Mouse (Mus musculus) megakaryocyte, embryonic 14.5 days (primary cell): ENCODE results near the gene Nkapl. TPM values are rescaled to one million over a fixed set of nuclear protein-coding genes. Genes with fewer than 3 reads are reported as not detected.
"Not testable (repeated sequence)": the region's sequence is repeated elsewhere in the genome, so short reads cannot be mapped to it uniquely, and the experiment has no call there.

ENCODE experiments used
- H3K27me3 ChIP-seq: replicated peaks from 2 replicates; pipeline ENCODE3; 2012; ENCODE audit warnings: inconsistent platforms
- H3K36me3 ChIP-seq: replicated peaks from 2 replicates; pipeline ENCODE3; 2012; ENCODE audit warnings: low read length, inconsistent platforms, mixed read lengths
- H3K4me1 ChIP-seq: 2 replicates; pipeline ENCODE4 v1.6.1; 2012; ENCODE audit warnings: inconsistent platforms
- H3K4me3 ChIP-seq: replicated peaks from 2 replicates; pipeline ENCODE3; 2012; ENCODE audit warnings: moderate library complexity, mild to moderate bottlenecking, inconsistent platforms
- H3K9me3 ChIP-seq: 2 replicates; pipeline ENCODE4 v1.6.1; 2012; ENCODE audit warnings: inconsistent platforms
- FLI1 ChIP-seq: IDR thresholded peaks from 2 replicates; pipeline ENCODE4 v1.6.1; 2012; ENCODE audit warnings: low read length, inconsistent platforms, mixed read lengths
- GATA1 ChIP-seq: IDR thresholded peaks from 3 replicates; pipeline ENCODE4 v1.6.1; 2012; ENCODE audit warnings: mixed read lengths, low read length, inconsistent platforms, borderline replicate concordance
- polyA plus RNA-seq: library from polyadenylated mRNA; stranded (reverse); fragments of >175 nt; gene quantifications from 2 replicates; pipeline ENCODE4 v1.2.3, GENCODE M21; 2012; ENCODE audit warnings: low replicate concordance; ENCODE audit not compliant: insufficient read depth

Nkapl gene
- polyA plus RNA-seq, 1 experiment = 0.92 TPM

DNA sequence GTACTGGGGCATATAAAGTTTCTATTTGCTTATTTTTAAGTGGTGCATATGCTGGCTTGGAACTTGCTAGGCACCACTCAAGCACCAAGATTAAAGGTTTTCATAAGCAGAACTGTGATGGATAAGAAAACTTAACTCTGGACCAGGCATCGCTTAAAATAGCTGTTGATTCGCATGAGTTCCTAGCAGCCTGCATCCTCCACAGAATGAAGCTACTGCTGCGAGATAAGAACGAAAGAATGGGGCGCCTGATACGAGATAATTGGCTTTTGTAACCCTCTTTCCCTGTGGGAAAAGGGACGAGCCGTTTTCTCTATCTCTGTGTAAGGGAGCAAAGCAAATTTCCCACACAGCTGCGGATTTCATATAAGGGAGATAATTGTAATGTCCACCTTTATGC lies 788 bp upstream of the Nkapl start:
- no peak for TF ChIP-seq FLI1
- H3K36me3 ChIP-seq = no peaks in the 10 kb centered on the region
- H3K27me3 ChIP-seq = peaks cover 13% of the 10 kb centered on the region
- H3K9me3 ChIP-seq = no peaks in the 10 kb centered on the region
- H3K4me3 ChIP-seq = no peak overlapping the region
- H3K4me1 ChIP-seq = peaks cover 16% of the 10 kb centered on the region

GRCm38 (mm10) chr13:21467336-21467735 lies 973 bp downstream of the Nkapl start:
- Histone ChIP-seq H3K4me1 (peaks cover 12% of the 10 kb centered on the region), H3K4me3 (no peak overlapping the region), H3K27me3 (peaks cover 11% of the 10 kb centered on the region), H3K36me3 (no peaks in the 10 kb centered on the region), H3K9me3 (peaks cover 13% of the 10 kb centered on the region; the same call in 1 of the 2 replicates)
- TF ChIP-seq FLI1 (no peak), GATA1 (no peak)

DNA sequence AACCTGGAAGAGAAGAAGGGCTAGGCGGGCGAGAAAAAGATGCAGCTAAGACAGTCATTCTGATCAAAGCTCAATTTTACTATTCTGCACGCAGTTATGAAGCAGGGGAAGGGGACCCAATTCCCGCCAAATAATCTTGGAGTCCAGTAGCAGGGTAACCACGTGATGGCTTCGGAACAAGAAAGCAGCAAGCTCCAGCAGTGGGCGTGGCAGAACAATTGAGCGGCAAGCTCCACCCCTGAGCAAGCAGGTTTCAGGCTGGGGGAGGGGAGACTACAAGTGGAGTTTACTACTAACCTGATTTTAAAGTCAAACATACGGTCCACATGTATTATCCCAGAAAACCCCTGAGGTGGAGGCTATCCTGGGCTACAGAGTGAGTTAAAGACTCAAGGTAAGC lies 5.8 kb downstream of the Nkapl start:
- H3K27me3 ChIP-seq, H3K36me3 ChIP-seq, H3K4me1 ChIP-seq, H3K4me3 ChIP-seq: not testable (repeated sequence)
- peaks cover 13% of the 10 kb centered on the region; the same call in 1 of the 2 replicates for H3K9me3 ChIP-seq

DNA sequence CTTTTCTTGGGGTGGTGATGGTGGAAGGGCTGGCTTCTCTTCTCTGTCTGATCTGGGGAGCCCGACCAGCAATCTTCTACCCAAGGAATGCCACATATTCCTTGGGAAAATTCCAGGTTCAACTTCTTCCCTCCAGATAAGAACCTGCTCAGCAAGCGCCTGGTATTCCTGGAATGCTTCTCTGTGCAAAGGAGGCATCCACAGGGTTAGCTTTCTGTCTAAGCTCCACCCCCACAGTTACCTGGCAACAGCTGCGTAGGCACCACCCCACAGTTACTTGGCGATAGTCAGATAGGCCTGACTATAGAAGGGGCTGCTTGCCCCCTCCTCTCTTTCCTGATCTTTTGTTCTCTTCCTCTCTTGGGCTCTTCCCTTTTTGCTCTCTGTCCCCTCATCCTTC lies 12.0 kb downstream of the Nkapl start:
- Histone ChIP-seq H3K4me1 (peaks cover 18% of the 10 kb centered on the region), H3K9me3 (no peaks in the 10 kb centered on the region), H3K36me3 (peaks cover 6% of the 10 kb centered on the region), H3K27me3 (peaks cover 19% of the 10 kb centered on the region), H3K4me3 (no peak overlapping the region)
- no peak for TF ChIP-seq GATA1

DNA sequence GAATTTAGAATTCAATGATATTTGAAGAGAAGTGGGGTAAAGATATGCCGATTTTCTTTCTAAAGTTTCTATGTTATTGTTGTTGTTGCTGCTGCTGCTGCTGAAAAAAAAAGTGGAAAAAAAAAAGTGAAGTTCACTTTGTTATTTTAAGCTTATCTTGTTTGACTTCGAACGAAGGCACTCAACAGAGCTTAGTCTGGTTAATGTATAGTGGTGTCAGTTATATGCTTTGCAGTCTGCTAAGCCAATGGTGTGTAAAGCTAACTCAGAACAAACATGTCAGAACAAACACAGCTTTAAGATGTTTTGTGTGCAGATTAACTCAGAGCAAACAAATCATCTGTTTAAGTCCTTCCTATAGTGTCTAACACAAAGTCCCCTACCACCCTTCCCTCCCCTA lies 14.2 kb downstream of the Nkapl start:
- Histone ChIP-seq H3K36me3 (peaks cover 12% of the 10 kb centered on the region), H3K27me3 (peaks cover 19% of the 10 kb centered on the region), H3K9me3 (no peaks in the 10 kb centered on the region), H3K4me3 (no peak overlapping the region), H3K4me1 (peaks cover 18% of the 10 kb centered on the region)
- TF ChIP-seq GATA1 (no peak), FLI1 (no peak)

GRCm38 (mm10) chr13:21453449-21453848 lies 14.9 kb downstream of the Nkapl start, which contains the start of gene Zscan26:
Zscan26 (minus strand) TSS chr13:21453730.
- no peaks in the 10 kb centered on the region for H3K9me3 ChIP-seq
- peak within 1 kb of the TSS; percentile 96 for H3K4me3 ChIP-seq
- TF ChIP-seq GATA1 = no peak
- no peak for TF ChIP-seq FLI1
- H3K27me3 ChIP-seq = peaks cover 19% of the 10 kb centered on the region
- H3K36me3 ChIP-seq = peaks cover 19% of the 10 kb centered on the region
- H3K4me1 ChIP-seq = peaks cover 24% of the 10 kb centered on the region

DNA sequence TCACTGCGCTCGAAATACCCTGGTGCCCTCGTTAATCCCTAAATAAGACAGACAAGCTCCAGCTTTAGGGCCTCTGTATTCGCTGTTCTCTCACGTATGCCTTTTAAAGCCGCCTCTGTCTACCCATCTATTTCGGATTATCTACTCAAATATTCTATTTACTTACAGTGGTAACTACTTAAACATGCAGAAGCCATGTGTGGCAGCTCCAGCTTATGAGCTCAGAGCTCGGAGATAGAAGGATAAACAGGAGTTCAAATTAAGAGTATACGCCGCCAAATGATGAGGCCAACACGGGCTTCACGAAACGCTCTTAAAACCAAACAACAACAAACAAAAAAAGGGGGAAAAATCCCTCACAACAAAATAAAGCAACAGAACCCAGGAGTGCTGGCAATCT lies 15.3 kb downstream of the Nkapl start:
- TF ChIP-seq GATA1 (no peak), FLI1 (no peak)
- H3K4me1 ChIP-seq = peaks cover 27% of the 10 kb centered on the region
- H3K4me3 ChIP-seq = peak overlapping the region; percentile 96
- H3K9me3 ChIP-seq = no peaks in the 10 kb centered on the region
- H3K36me3 ChIP-seq = peaks cover 23% of the 10 kb centered on the region
- H3K27me3 ChIP-seq = peaks cover 19% of the 10 kb centered on the region

DNA sequence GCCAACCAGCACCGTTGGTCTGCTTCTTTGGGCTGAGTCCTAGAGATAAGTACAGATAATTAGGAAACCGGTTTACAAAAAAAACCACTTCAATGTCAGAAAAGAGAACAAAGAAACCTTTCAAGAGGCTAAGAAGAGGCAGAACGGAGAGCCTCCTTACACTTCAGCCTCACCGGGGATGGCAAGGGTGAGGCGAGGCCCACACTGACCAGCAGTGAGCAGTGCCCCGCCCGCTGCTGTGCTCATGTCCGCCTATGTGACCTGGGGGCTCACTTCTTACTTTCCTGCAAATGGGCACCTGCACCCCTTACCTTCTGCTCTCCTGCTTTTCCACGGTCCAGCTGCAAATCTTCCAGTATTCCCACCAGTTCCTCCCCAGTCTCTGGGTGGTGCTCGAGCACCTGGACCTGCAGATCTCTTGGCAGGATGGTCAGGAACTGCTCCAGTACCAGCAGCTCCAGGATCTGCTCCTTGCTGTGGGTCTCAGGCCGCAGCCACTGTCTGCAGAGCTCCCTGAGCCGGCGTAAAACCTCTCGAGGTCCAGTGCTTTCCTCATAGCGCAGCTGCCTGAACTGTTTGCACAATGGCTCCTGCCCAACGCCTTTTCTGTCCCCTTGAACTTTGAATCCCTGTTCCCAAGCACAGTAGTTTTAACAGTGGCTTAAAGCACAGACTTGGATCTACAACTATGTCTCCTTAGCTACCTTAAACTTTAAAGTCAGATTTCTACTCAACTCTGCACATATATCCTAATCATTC lies 20.3 kb downstream of the Nkapl start:
- peaks cover 71% of the 10 kb centered on the region for H3K36me3 ChIP-seq
- peaks cover 26% of the 10 kb centered on the region for H3K4me1 ChIP-seq
- H3K4me3 ChIP-seq = no peak overlapping the region
- TF ChIP-seq FLI1 (no peak), GATA1 (no peak)
- no peaks in the 10 kb centered on the region for H3K27me3 ChIP-seq
- H3K9me3 ChIP-seq = no peaks in the 10 kb centered on the region

GRCm38 (mm10) chr13:21446796-21447195 lies 21.5 kb downstream of the Nkapl start:
- no peak overlapping the region for H3K4me3 ChIP-seq
- TF ChIP-seq GATA1 (no peak), FLI1 (no peak)
- H3K36me3 ChIP-seq = peaks cover 74% of the 10 kb centered on the region
- peaks cover 14% of the 10 kb centered on the region for H3K4me1 ChIP-seq
- H3K9me3 ChIP-seq = no peaks in the 10 kb centered on the region
- no peaks in the 10 kb centered on the region for H3K27me3 ChIP-seq

DNA sequence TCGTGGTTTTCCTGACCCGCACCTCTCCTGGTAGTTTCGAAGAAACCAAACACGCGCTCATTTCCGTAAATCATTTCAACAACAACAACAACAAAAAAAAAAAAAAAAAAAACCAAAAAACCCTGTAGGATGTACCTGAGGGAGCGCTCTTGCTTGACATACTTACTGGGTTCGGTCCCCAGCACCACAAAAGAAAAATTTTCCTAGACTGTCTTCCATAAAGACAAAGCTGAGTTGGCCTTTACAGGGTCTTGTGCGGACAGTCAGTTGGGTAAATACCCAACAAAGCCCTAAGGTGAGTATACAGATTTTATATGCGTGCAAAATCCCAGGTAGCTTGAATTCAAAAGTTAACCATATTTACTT lies 27.1 kb downstream of the Nkapl start:
- H3K4me1 ChIP-seq = peaks cover 23% of the 10 kb centered on the region
- H3K27me3 ChIP-seq = no peaks in the 10 kb centered on the region
- TF ChIP-seq FLI1 = no peak
- TF ChIP-seq GATA1 = no peak
- H3K4me3 ChIP-seq = peak overlapping the region; percentile 93
- H3K9me3 ChIP-seq = no peaks in the 10 kb centered on the region
- peaks cover 35% of the 10 kb centered on the region for H3K36me3 ChIP-seq
